Mouse (Mus musculus) kidney, embryonic 16.5 days (tissue): Measurements from ENCODE around the gene Ick. TPM values are rescaled to one million over a fixed set of nuclear protein-coding genes. Genes with fewer than 3 reads are reported as not detected.
A peak's percentile ranks its signal among the peaks of the same experiment; 100 is the strongest.

Source experiments
- ATAC-seq: fragments of 200-750 bp; cut with Nextera tagmentation; 2 replicates; pipeline ENCODE4 v1.8.0; 2017; ENCODE audit warnings: moderate TSS enrichment; ENCODE audit not compliant: low FRiP score, low TSS enrichment
- H3K27ac ChIP-seq: fragments of 300-500 bp; sonication (generic); 2 replicates; pipeline ENCODE4 v1.5.1; 2014; ENCODE audit warnings: low read length
- H3K27me3 ChIP-seq: fragments of 300-500 bp; sonication (generic); 2 replicates; pipeline ENCODE4 v1.6.1; 2014; ENCODE audit warnings: low read length, control low read depth, mixed read lengths; ENCODE audit not compliant: insufficient read depth
- H3K36me3 ChIP-seq: fragments of 300-500 bp; sonication (generic); 2 replicates; pipeline ENCODE4 v1.6.1; 2014; ENCODE audit warnings: low read length, control low read depth, mixed read lengths; ENCODE audit not compliant: insufficient read depth
- H3K4me1 ChIP-seq: fragments of 300-500 bp; sonication (generic); 2 replicates; pipeline ENCODE4 v1.6.1; 2014; ENCODE audit warnings: low read length, control low read depth, mixed read lengths; ENCODE audit not compliant: insufficient read depth
- H3K4me2 ChIP-seq: fragments of 300-500 bp; sonication (generic); replicated peaks from 2 replicates; pipeline ENCODE4 v1.6.1; 2014; ENCODE audit warnings: low read depth, low read length
- H3K4me3 ChIP-seq: fragments of 300-500 bp; sonication (generic); 2 replicates; pipeline ENCODE4 v1.5.1; 2014; ENCODE audit warnings: mild to moderate bottlenecking, low read length
- H3K9ac ChIP-seq: fragments of 300-500 bp; sonication (generic); replicated peaks from 2 replicates; pipeline ENCODE4 v1.6.1; 2014; ENCODE audit warnings: low read length
- H3K9me3 ChIP-seq: fragments of 300-500 bp; sonication (generic); 2 replicates; pipeline ENCODE4 v1.6.1; 2016; ENCODE audit warnings: low read length, control low read depth
- WGBS: fragments of 180-500 bp; shearing (Covaris S2); extraction: QIAGEN DNeasy Blood & Tissue Kit; methylation state at CpG from one replicate; pipeline ENCODE4 v1.1.7; 2014; 5-methylcytosine and 5-hydroxymethylcytosine counted together
- polyA plus RNA-seq: library from polyadenylated mRNA; unstranded; fragments of >200 nt; fragmentation: Nextera tagmentation; extraction: Ambion mirVana; gene quantifications from 2 replicates; pipeline ENCODE4 v1.2.1, GENCODE M21; 2015

Gene Ick
- polyA plus RNA-seq, 1 experiment from 2014 or later, result 21.7 TPM

- WGBS, result 83% methylated on average over 5 of the region's 5 CpGs
- Histone ChIP-seq H3K4me2 (no peak overlapping the region), H3K4me3 (no peak overlapping the region), H3K4me1 (peaks cover 12% of the 10 kb centered on the region), H3K9ac (no peak overlapping the region), H3K9me3 (peaks cover 4% of the 10 kb centered on the region; the same call in 1 of the 2 replicates), H3K27ac (no peak overlapping the region), H3K27me3 (no peaks in the 10 kb centered on the region), H3K36me3 (peaks cover 54% of the 10 kb centered on the region)
- ATAC-seq, result no peak
Observed at GRCm38 (mm10) chr9:78100956-78101355, 8.0 kb upstream of the Ick start.

GRCm38 (mm10) chr9:78101431-78101830 is 7.6 kb upstream of the Ick start:
- no peak overlapping the region for H3K27ac ChIP-seq
- peaks cover 12% of the 10 kb centered on the region for H3K4me1 ChIP-seq
- no peak overlapping the region for H3K4me3 ChIP-seq
- no peaks in the 10 kb centered on the region for H3K27me3 ChIP-seq
- no peak for ATAC-seq
- peaks cover 4% of the 10 kb centered on the region; the same call in 1 of the 2 replicates for H3K9me3 ChIP-seq
- no peak overlapping the region for H3K4me2 ChIP-seq
- H3K9ac ChIP-seq, result no peak overlapping the region
- 75% methylated on average over 4 of the region's 4 CpGs for WGBS
- H3K36me3 ChIP-seq, result peaks cover 52% of the 10 kb centered on the region

GRCm38 (mm10) chr9:78103965-78104560 is 4.9 kb upstream of the Ick start:
- no peak overlapping the region for H3K4me2 ChIP-seq
- no peak overlapping the region for H3K9ac ChIP-seq
- H3K9me3 ChIP-seq, result no peaks in the 10 kb centered on the region
- no peak overlapping the region for H3K4me3 ChIP-seq
- WGBS, result 81% methylated on average over 8 of the region's 8 CpGs
- ATAC-seq, result no peak
- H3K27me3 ChIP-seq, result no peaks in the 10 kb centered on the region
- no peak overlapping the region for H3K27ac ChIP-seq
- peaks cover 28% of the 10 kb centered on the region for H3K36me3 ChIP-seq
- peaks cover 21% of the 10 kb centered on the region for H3K4me1 ChIP-seq

- no peak for ATAC-seq
- H3K36me3 ChIP-seq, result peaks cover 21% of the 10 kb centered on the region
- H3K9ac ChIP-seq, result no peak overlapping the region
- H3K27ac ChIP-seq, result no peak overlapping the region
- no peaks in the 10 kb centered on the region for H3K9me3 ChIP-seq
- WGBS, result 62% methylated on average over 6 of the region's 6 CpGs
- no peak overlapping the region for H3K4me3 ChIP-seq
- peaks cover 26% of the 10 kb centered on the region for H3K4me1 ChIP-seq
- H3K4me2 ChIP-seq, result no peak overlapping the region
- H3K27me3 ChIP-seq, result no peaks in the 10 kb centered on the region
Observed at GRCm38 (mm10) chr9:78104973-78105372, 4.0 kb upstream of the Ick start.

GRCm38 (mm10) chr9:78105501-78105932 is 3.5 kb upstream of the Ick start:
- Histone ChIP-seq H3K4me2 (no peak overlapping the region), H3K4me3 (no peak overlapping the region), H3K9ac (no peak overlapping the region), H3K4me1 (peaks cover 26% of the 10 kb centered on the region), H3K9me3 (no peaks in the 10 kb centered on the region), H3K27ac (no peak overlapping the region), H3K27me3 (no peaks in the 10 kb centered on the region), H3K36me3 (peaks cover 19% of the 10 kb centered on the region)
- 70% methylated on average over 6 of the region's 6 CpGs for WGBS
- ATAC-seq, result no peak

GRCm38 (mm10) chr9:78106821-78107220 is 2.2 kb upstream of the Ick start:
- ATAC-seq, result no peak
- H3K4me2 ChIP-seq, result peak overlapping the region; percentile 85
- H3K4me3 ChIP-seq, result peak overlapping the region; percentile 21; the same call in 1 of the 2 replicates
- H3K27me3 ChIP-seq, result no peaks in the 10 kb centered on the region
- H3K9me3 ChIP-seq, result no peaks in the 10 kb centered on the region
- peaks cover 26% of the 10 kb centered on the region for H3K4me1 ChIP-seq
- H3K27ac ChIP-seq, result no peak overlapping the region
- H3K36me3 ChIP-seq, result peaks cover 11% of the 10 kb centered on the region; the same call in 1 of the 2 replicates
- H3K9ac ChIP-seq, result no peak overlapping the region
- WGBS, result 57% methylated on average over 4 of the region's 4 CpGs

GRCm38 (mm10) chr9:78107582-78107911 is 1.4 kb upstream of the Ick start:
- peak overlapping the region; percentile 90 for H3K4me3 ChIP-seq
- WGBS, result 15% methylated on average over 6 of the region's 6 CpGs
- no peaks in the 10 kb centered on the region for H3K27me3 ChIP-seq
- H3K4me2 ChIP-seq, result peak overlapping the region; percentile 85
- H3K9ac ChIP-seq, result peak overlapping the region; percentile 96
- H3K4me1 ChIP-seq, result peaks cover 26% of the 10 kb centered on the region
- H3K9me3 ChIP-seq, result no peaks in the 10 kb centered on the region
- peaks cover 8% of the 10 kb centered on the region; the same call in 1 of the 2 replicates for H3K36me3 ChIP-seq
- H3K27ac ChIP-seq, result peak overlapping the region; percentile 95
- ATAC-seq, result peak; percentile 25

- Histone ChIP-seq H3K4me3 (peak overlapping the region; percentile 90), H3K4me2 (peak overlapping the region; percentile 85), H3K27me3 (no peaks in the 10 kb centered on the region), H3K36me3 (peaks cover 6% of the 10 kb centered on the region; the same call in 1 of the 2 replicates), H3K27ac (peak overlapping the region; percentile 95), H3K4me1 (peaks cover 26% of the 10 kb centered on the region), H3K9ac (peak overlapping the region; percentile 96), H3K9me3 (no peaks in the 10 kb centered on the region)
- under 1% methylated on average over 87 of the region's 88 CpGs for WGBS
- peak; percentile 82 for ATAC-seq
Observed at GRCm38 (mm10) chr9:78107912-78108795, 838 bp upstream of the Ick start.

GRCm38 (mm10) chr9:78109656-78110055 is 664 bp downstream of the Ick start:
- Histone ChIP-seq H3K9me3 (no peaks in the 10 kb centered on the region), H3K4me1 (peaks cover 34% of the 10 kb centered on the region), H3K9ac (peak overlapping the region; percentile 65; the same call in 1 of the 2 replicates), H3K36me3 (peaks cover 3% of the 10 kb centered on the region; the same call in 1 of the 2 replicates), H3K4me3 (peak overlapping the region; percentile 90), H3K4me2 (peak overlapping the region; percentile 85), H3K27ac (no peak overlapping the region), H3K27me3 (no peaks in the 10 kb centered on the region)
- no peak for ATAC-seq
- 53% methylated on average over 5 of the region's 5 CpGs for WGBS

- no peak overlapping the region for H3K9ac ChIP-seq
- ATAC-seq, result no peak
- H3K27me3 ChIP-seq, result no peaks in the 10 kb centered on the region
- no peaks in the 10 kb centered on the region for H3K36me3 ChIP-seq
- H3K4me3 ChIP-seq, result no peak overlapping the region
- 92% methylated on average over 2 of the region's 2 CpGs for WGBS
- H3K9me3 ChIP-seq, result no peaks in the 10 kb centered on the region
- peaks cover 29% of the 10 kb centered on the region for H3K4me1 ChIP-seq
- H3K4me2 ChIP-seq, result no peak overlapping the region
- no peak overlapping the region for H3K27ac ChIP-seq
Observed at GRCm38 (mm10) chr9:78111456-78111855, 2.5 kb downstream of the Ick start.
